Mouse (Mus musculus): ENCODE measurements around the gene Mgmt.

The Mgmt gene

GRCm38 (mm10) chr7:136908616-136909144 is 14.3 kb downstream of the Mgmt start:
- no peak for DNase-seq (ENCODE audit: low read depth)

- no peak for DNase-seq (ENCODE audit: low read depth)
Measured at GRCm38 (mm10) chr7:136912901-136913300, 18.5 kb downstream of the Mgmt start.

DNA sequence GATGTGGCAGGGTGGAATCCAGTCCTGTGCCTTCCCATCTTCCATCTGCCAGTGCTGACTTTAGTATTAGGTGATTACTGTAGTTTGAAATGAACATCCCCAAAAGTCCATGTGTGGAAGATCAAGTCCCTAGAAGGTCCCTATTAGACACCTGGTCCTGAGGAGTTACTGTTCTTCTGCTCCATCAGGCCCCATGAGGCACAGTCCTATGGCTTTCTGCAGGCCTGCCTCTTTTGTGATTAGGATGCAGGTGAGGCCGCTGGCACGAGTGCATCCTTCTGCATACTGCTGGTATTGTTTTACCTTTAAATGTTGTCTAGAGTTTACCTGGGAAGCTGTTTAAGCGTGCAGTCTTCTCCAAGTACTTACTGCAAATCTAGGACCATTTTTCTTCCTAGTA is 21.6 kb downstream of the Mgmt start:
- DNase-seq (ENCODE audit: low read depth) = no peak

GRCm38 (mm10) chr7:136920976-136921755 is 26.8 kb downstream of the Mgmt start:
- no peak for DNase-seq (ENCODE audit: low read depth)

GRCm38 (mm10) chr7:136922230-136922629 is 27.8 kb downstream of the Mgmt start:
- no peak for DNase-seq (ENCODE audit: low read depth)

DNA sequence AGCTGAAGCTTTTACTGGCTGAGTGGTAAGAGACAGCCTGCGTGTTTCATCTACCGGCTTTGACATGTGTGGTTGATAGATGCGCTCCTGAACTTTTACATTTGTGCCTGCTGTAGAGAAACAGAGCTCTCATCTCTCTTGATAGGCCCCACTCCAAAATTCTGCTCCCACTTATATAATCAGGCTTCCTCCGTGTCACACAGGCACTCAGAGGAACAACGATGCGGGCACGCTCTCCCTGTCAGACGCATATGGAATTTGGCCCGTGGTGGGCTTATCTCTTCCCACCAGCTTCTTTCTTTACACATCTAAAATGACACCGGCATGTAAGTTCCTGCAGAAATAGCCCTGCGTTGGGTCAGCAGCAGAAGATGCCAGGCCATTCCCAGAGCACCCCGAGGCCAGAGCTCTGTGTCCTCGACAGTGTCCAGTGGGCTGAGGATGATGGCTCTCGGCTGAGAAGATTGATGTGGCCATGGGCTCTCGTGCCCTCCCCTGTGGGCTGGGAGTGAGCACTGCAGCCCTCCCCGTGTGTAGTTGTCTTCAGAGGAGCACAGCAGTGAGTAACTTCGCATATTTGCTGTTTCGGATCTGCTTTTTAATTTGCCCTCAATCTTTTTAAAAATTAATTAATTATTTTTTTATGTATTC is 30.3 kb downstream of the Mgmt start:
- no peak for DNase-seq (ENCODE audit: low read depth)

DNA sequence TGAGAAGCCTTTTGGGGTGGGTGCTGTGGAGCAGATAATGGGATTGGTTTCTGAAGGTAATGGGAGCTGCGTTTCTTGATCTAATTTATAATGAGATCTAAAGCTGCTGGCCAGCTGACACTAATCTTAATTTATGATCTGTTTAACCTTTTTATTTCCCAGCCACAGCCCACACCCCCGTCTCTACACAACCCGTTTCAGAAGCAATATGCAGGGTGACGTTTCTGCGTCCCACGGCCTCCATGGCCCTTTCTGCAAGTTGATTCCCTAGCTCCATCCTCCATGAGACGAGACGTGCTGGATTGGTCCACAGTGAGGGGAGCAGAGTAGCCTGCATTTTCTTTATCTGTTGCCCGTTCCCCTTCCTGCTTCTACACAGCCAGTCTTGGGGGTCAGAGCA is 31.8 kb downstream of the Mgmt start:
- no peak for DNase-seq (ENCODE audit: low read depth)

GRCm38 (mm10) chr7:136930451-136930850 is 36.0 kb downstream of the Mgmt start:
- DNase-seq (ENCODE audit: low read depth) = no peak

DNA sequence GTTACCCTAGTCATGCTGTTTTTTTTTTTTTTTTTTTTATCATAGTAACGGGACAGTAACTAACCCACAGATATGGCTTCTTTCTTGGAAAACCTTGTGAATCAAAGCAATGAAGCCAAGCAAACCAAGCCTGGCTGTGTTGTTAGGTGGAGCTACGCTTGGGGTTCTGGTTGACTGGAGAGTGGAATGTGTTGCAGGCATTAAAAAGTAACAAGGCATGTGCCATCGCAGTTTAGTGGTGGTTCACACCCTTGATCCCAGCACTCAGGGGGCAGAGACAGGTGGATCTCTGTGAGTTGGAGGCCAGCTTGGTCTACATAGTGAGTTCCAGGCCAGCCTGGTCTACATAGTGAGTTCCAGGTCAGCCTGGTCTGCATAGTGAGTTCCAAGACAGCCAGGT is 39.0 kb downstream of the Mgmt start:
- no peak for DNase-seq (ENCODE audit: low read depth)

GRCm38 (mm10) chr7:136934336-136934735 is 39.9 kb downstream of the Mgmt start:
- DNase-seq (ENCODE audit: low read depth) = no peak

DNA sequence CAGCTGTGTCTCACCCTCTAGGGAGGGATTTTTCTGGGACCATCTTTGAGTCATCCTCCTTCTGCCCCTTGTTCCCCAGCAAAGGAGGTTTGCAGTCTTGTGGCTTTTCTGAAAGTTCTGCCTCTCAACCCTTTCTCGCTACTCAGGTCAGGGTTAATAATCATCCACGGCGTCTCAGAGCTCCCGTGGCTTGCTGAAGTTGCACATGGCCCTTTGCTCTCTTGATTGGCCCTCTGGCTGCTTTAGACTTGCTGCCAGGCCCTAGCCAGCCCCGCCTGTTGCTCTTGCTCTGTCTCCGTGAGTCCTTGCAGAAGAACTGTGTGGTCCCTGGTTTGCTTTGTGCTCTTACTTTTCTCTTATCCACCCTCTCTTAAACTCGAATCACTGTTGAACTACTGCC is 40.4 kb downstream of the Mgmt start:
- no peak for DNase-seq (ENCODE audit: low read depth)

DNA sequence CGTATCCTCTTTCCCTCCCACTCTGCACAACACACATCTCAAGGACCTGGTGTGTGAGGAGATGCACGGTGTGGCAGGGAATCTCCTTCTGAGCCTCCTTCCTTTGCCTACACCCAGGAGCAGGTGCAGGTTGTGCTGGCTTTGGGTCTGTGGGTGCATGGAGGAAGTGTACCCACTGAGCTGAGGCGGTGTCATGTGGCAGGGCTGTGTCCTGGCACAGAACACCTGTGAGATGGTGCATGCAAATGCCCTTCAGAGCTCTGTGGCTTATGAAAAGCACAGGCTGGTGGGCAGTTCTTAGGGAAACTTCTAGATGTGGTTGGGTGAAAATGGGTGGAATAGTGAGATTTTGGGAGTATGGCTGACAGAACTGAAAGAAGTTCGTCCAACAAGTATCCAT is 44.0 kb downstream of the Mgmt start:
- DNase-seq (ENCODE audit: low read depth) = no peak

DNA sequence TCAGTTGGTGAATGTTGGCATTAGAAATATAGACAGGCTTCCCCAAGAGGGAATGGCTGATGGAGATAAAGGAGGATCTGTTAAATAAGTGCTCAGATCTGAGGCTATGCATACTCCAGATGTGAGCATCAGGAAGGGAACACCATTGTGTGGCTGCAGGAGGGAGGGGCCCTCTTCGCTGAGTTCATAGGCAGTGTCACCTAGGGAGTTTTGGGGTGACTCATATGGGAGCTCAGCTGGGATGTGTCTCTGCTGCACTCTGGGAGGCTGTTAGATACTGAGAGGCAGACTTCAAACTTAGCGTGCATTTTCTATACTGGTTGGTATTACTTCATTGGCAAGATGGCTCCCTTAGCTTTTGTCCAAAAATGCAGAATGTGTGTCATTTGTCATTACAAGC is 48.0 kb downstream of the Mgmt start:
- DNase-seq (ENCODE audit: low read depth) = no peak

DNA sequence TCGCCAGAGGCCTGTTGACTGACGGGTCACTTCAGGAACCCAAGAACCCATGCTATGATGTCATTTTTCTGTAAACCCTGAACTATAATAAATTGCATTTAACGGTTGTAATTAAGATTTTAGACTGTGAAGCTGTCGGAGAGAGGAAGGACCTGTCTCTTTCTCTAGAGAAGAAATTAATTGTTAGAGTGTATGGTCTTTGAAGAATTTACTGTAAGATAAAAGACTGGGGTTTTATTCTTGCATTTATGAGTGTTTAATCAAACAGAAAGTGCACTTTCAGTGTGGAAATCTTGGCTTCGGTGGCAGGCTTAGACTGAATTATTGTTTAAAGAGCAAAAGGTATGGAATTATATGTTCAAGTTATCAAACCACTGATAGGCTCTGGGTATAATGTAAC is 49.5 kb downstream of the Mgmt start:
- DNase-seq (ENCODE audit: low read depth) = no peak

DNA sequence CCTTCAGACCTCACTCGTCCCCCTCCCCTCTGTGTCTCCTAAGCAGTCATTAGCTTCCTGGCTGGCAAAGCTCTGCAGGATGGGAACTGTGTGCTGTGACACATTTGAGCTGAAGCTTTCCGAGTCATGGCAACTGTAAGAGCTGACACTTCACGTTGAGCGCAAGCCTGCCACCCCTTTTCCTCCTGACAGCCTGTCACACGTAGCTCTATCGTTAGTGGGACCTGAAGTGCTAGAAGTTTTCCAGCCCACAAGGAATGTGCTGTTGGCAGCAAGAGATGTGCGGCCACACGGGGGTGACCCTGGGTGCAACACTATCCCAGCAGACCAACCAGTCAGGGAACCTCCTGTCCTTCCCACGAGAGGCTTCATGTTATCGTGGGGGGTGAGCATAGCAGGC is 51.3 kb downstream of the Mgmt start:
- no peak for DNase-seq (ENCODE audit: low read depth)

DNA sequence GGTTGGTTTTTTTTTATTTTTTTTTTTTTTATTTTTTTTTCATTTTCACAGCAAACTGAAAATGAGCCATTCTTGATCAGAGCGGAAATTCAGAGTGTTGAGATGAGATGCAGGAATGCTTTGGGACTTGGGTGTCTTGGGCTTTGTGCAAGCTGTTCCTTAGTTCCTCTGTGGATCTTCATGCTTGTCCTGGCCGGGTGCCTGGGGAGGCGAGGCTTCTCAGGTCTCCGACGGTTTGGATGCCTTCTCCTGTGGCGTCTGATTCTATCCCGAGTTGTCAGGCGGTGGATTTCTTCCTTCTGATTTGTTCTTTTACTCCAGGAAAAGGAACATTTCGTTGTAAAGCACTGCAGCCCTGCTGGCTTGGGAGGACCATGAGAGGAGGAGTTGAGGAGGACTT is 51.7 kb downstream of the Mgmt start:
- DNase-seq (ENCODE audit: low read depth) = no peak

DNA sequence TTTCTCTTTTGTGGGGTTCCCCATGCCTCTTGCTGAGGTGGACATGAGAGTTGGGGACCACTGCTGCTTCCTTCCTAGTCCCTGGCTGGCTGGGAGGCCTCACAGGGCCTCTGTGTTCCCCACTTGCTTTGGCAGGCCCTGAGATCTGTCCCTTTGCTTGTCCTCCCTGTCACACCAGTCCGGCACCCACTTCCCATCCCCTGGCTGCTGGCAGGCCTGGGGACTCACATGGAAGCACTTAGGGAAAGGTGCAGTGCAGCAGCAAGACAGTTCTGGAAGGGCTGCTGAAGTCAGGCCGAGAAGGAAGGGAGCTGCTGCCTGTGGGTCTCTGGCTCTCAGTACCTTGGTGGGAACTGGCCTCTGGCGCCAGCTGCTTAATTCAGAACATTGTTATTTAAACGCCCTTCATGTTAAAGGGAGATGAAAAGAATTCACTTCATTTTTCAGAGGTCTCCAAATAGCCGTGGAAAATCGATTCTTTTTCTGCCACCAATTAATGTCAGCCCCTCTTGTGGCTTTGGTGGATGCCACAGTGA is 53.9 kb downstream of the Mgmt start:
- no peak for DNase-seq (ENCODE audit: low read depth)

- no peak for DNase-seq (ENCODE audit: low read depth)
Measured at GRCm38 (mm10) chr7:136952608-136953007, 58.2 kb downstream of the Mgmt start.

- DNase-seq (ENCODE audit: low read depth) = no peak
Measured at GRCm38 (mm10) chr7:136953251-136953650, 58.8 kb downstream of the Mgmt start.

DNA sequence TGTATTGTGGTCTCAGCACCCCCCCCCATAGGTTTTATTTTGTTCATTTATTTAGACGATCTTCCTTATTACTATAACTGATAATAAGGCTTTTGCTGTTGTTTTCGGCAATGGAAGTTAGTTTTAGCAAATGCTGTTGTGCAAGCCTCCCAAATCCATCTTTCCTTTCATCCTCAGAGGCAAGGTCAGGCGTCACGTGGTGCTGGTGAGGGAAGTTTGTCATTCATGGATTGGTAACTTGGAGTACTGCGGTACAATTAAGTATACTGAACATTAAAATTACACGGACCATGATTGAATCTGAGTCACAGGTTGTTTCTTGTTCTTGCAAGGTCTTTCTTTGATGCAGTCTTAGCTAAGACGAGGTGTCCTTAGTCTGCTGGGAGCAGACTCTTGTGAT is 77.9 kb downstream of the Mgmt start:
- no peak for DNase-seq (ENCODE audit: low read depth)

- DNase-seq (ENCODE audit: low read depth) = no peak
Measured at GRCm38 (mm10) chr7:136975001-136975400, 80.6 kb downstream of the Mgmt start.

DNA sequence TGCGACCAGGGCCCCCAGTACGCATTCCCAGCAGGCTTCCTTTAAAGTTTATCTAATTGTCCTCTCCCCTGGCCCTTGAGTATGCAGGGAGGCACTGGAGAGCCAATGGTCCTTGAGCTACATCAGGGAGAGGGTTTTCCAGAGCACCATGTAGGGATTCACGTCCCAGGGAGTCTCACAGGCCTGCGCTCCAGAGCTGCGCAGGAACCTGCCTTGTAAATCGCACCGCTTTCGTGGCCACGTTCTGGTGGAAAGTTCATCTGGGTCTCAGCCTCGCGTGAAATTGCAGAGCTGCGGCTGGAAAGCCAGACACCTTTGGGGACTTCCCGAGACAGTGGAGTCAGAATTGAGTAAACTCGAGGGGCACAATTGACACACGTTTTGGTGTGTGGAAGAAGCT is 103.0 kb downstream of the Mgmt start:
- no peak for DNase-seq (ENCODE audit: low read depth)

DNA sequence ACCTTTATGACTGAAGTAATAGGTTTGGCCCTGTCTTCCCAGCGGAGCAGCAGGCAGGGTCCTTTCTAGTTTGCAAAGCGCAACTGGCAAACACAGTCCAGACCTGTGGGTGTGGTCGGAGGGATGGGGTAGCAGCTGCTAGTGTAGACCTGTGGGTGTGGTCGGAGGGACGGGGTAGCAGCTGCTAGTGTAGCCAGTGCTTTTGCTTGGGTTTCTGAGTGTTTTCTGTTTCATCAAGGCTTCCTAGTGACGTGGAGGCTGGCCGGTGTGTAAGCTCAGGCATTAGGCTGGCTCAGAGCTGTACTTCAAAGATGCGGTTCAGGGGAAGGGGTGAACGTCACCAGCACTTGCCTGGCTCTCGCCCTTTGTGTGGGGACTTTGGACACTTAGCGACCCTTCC is 106.3 kb downstream of the Mgmt start:
- no peak for DNase-seq (ENCODE audit: low read depth)

All from c-Kit-positive CD71-positive TER-119-negative erythroid progenitor cells, embryonic 14.5 days (primary cell).